Mouse (Mus musculus) limb, embryonic 10.5 days (tissue): ENCODE data around the gene Tln2. TPM values are rescaled to one million over a fixed set of nuclear protein-coding genes. Genes with fewer than 3 reads are reported as not detected.

Experiments used
- DNase-seq: peaks from one replicate; pipeline ENCODE4 v3.0.0-alpha.2; 2017; ENCODE audit warnings: low spot score
- H3K27ac ChIP-seq: fragments of 300-500 bp; sonication (generic); 2 replicates; pipeline ENCODE4 v1.5.1; 2016; ENCODE audit warnings: mild to moderate bottlenecking
- H3K27me3 ChIP-seq: fragments of 300-500 bp; sonication (generic); 2 replicates; pipeline ENCODE4 v1.6.1; 2016; ENCODE audit warnings: low read depth, mild to moderate bottlenecking; ENCODE audit not compliant: poor library complexity, severe bottlenecking
- H3K36me3 ChIP-seq: fragments of 300-500 bp; sonication (generic); 2 replicates; pipeline ENCODE4 v1.6.1; 2016; ENCODE audit warnings: mild to moderate bottlenecking, moderate library complexity
- H3K4me1 ChIP-seq: fragments of 300-500 bp; sonication (generic); 2 replicates; pipeline ENCODE4 v1.6.1; 2016
- H3K4me3 ChIP-seq: fragments of 300-500 bp; sonication (generic); 2 replicates; pipeline ENCODE4 v1.5.1; 2016; ENCODE audit warnings: mild to moderate bottlenecking, moderate library complexity
- H3K9me3 ChIP-seq: fragments of 300-500 bp; sonication (generic); replicated peaks from 2 replicates; pipeline ENCODE4 v1.6.1; 2016; ENCODE audit warnings: mild to moderate bottlenecking
- WGBS: fragments of 180-500 bp; shearing (Covaris S2); methylation state at CpG from one replicate; pipeline ENCODE4 v1.1.7; 2016; 5-methylcytosine and 5-hydroxymethylcytosine counted together
- polyA plus RNA-seq: library from polyadenylated mRNA; unstranded; fragments of >200 nt; fragmentation: Nextera tagmentation; extraction: Ambion mirVana; gene quantifications from 2 replicates; pipeline ENCODE4 v1.2.1, GENCODE M21; 2016

Tln2 gene
- polyA plus RNA-seq, 1 experiment from 2014 or later: 40.2 TPM

DNA sequence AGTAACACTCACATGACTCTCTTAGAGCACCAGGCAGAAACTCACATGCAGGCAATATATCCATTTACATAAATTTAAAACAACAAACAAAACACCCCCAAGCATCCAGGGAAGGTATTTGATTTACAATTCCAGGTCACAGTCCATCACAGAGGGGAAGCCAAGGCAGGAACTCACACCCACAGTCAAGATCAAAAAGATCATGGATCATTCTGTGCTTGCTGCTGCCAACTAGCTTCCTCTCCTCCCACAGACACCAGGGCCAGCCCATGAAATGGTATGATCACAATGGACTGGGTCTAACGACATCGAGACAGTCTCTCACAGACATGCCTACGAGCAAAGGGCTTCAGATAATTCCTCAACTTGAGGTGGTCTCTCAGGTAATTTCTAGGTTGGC lies 70.1 kb downstream of the Tln2 start:
- Histone ChIP-seq H3K36me3 (no peaks in the 10 kb centered on the region), H3K4me1 (peaks cover 16% of the 10 kb centered on the region), H3K27ac (no peak overlapping the region), H3K27me3 (peaks cover 13% of the 10 kb centered on the region; the same call in 1 of the 2 replicates), H3K9me3 (no peaks in the 10 kb centered on the region), H3K4me3 (no peak overlapping the region)
- DNase-seq: no peak
- 70% methylated on average over 3 of the region's 3 CpGs for WGBS

- H3K4me1 ChIP-seq: peaks cover 31% of the 10 kb centered on the region
- H3K27me3 ChIP-seq: peaks cover 22% of the 10 kb centered on the region; the same call in 1 of the 2 replicates
- H3K36me3 ChIP-seq: no peaks in the 10 kb centered on the region
- H3K4me3 ChIP-seq: no peak overlapping the region
- no peak for DNase-seq
- no peaks in the 10 kb centered on the region for H3K9me3 ChIP-seq
- no peak overlapping the region for H3K27ac ChIP-seq
- 72% methylated on average over 5 of the region's 5 CpGs for WGBS
These were observed 72.9 kb downstream of the Tln2 start for GRCm38 (mm10) chr9:67486621-67487020.

DNA sequence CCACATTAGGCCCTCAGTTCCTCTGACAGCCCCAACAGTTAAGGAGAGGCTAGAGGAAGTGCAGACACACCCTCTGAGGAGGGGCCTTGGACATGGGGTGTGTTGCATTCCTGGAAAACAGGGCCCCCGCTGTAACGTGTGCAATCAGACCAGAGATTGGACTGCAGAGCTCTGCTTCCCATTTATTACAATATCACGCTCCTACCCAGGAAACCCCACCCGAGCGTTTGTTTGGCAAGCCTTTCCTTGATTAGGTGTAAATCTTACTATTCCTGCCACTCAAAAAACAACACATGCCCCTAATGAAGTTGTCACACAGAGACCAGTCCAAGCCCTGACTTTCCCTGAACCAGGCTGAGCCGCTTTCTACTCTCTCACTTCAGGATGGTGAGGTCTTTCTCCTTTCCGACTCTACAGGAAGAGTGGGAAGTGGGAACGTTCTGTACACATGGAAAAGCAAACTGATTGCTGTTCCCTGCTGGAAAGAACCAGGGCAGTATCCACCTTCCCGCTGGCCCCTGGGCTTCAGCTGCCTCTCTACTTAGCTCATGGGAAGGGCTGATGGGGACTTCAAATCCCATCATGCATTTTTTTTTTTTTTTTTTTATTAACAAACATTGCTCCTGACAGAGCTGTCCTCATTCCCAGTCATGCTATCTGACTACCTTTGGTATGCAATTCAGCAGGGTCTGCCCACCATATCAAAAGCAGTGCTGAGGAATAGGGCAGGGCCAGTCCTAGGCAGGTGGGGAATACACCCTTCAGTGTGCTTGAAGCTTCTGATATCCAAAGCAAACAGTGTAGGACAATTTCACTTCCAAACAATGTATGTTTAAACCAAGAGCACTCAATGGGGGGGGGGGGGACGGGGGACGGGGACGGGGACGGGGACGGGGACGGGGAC lies 74.1 kb downstream of the Tln2 start:
- H3K36me3 ChIP-seq: no peaks in the 10 kb centered on the region
- no peak for DNase-seq
- H3K4me3 ChIP-seq: no peak overlapping the region
- 70% methylated on average over 15 of the region's 15 CpGs for WGBS
- H3K27ac ChIP-seq: no peak overlapping the region
- H3K27me3 ChIP-seq: peaks cover 22% of the 10 kb centered on the region; the same call in 1 of the 2 replicates
- H3K9me3 ChIP-seq: no peaks in the 10 kb centered on the region
- H3K4me1 ChIP-seq: peaks cover 36% of the 10 kb centered on the region

DNA sequence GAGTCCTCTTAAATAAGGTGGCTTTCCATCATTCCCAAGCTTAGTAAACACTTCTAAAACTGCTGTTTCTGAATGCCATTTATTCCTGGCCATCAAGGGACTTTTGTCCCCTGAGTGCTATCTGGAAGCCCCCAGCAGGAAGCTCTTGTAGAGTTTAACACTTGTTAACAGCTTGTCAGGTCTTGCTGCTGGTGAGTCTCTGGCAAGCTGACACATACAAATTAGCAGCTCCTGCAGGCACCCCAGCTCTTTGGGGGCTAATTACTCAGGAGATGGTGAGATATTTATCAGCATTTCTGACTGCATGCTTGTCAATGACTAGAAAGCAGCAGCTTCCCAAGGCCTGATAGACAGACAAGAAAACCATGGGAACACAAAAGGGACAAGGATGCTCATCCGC lies 77.2 kb downstream of the Tln2 start:
- no peak for DNase-seq
- H3K27me3 ChIP-seq: peaks cover 28% of the 10 kb centered on the region
- H3K4me1 ChIP-seq: peaks cover 33% of the 10 kb centered on the region
- no peaks in the 10 kb centered on the region for H3K9me3 ChIP-seq
- no peak overlapping the region for H3K4me3 ChIP-seq
- WGBS: 41% methylated on average over 1 of the region's 1 CpGs
- H3K27ac ChIP-seq: no peak overlapping the region
- no peaks in the 10 kb centered on the region for H3K36me3 ChIP-seq

DNA sequence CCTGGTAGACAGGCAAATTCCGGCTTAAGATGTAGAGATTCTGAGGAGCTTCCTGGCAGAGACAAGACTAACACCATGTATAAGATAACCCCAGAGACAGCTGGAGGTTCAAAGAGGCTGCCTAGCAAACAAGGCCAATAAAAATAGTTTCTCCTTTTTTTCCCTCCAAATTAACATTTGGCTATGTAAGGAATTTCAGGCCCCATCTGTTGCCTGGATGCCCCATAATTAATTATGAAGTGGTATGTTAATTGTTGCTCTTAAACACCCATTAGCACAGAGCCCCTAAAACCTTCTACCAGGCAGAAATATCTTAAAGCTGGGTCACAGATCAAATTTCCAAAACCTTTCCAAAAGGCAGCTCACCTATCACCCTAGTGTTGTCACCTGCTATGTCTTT lies 77.7 kb downstream of the Tln2 start:
- Histone ChIP-seq H3K9me3 (no peaks in the 10 kb centered on the region), H3K4me3 (no peak overlapping the region), H3K27ac (no peak overlapping the region), H3K36me3 (no peaks in the 10 kb centered on the region), H3K4me1 (peaks cover 33% of the 10 kb centered on the region), H3K27me3 (peaks cover 28% of the 10 kb centered on the region)
- 20% methylated on average over 1 of the region's 1 CpGs for WGBS
- DNase-seq: no peak

DNA sequence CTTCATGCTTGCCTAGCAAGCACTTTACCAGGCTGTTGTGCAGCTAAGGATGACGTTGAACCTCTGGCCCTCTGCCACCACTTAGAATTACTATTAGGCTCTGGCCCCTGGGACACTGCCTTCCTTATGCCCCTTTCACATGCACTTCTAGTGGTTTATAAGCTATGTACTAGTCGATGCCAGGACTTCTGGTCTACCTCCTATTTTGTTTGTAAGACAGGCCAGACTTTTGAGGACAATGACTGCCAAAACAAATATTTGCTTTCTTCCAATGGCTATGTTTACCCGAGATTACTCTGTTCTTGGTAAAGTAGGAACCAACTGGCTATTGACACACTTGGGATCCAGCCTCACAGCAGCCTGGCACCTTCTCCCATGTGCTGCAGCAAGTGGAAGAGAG lies 82.1 kb downstream of the Tln2 start:
- Histone ChIP-seq H3K4me3 (no peak overlapping the region), H3K27ac (no peak overlapping the region), H3K4me1 (peaks cover 13% of the 10 kb centered on the region), H3K36me3 (no peaks in the 10 kb centered on the region), H3K27me3 (peaks cover 6% of the 10 kb centered on the region; the same call in 1 of the 2 replicates), H3K9me3 (no peaks in the 10 kb centered on the region)
- DNase-seq: no peak
- 92% methylated on average over 3 of the region's 3 CpGs for WGBS

- H3K4me1 ChIP-seq: peaks cover under 1% of the 10 kb centered on the region; the same call in 1 of the 2 replicates
- H3K4me3 ChIP-seq: no peak overlapping the region
- 95% methylated on average over 5 of the region's 5 CpGs for WGBS
- no peak for DNase-seq
- H3K9me3 ChIP-seq: no peaks in the 10 kb centered on the region
- H3K27me3 ChIP-seq: peaks cover 6% of the 10 kb centered on the region; the same call in 1 of the 2 replicates
- no peaks in the 10 kb centered on the region for H3K36me3 ChIP-seq
- no peak overlapping the region for H3K27ac ChIP-seq
These were observed 83.3 kb downstream of the Tln2 start for GRCm38 (mm10) chr9:67476184-67476583.

GRCm38 (mm10) chr9:67463440-67464122 lies 95.9 kb downstream of the Tln2 start:
- Histone ChIP-seq H3K9me3 (no peaks in the 10 kb centered on the region), H3K4me3 (no peak overlapping the region), H3K27ac (no peak overlapping the region), H3K36me3 (no peaks in the 10 kb centered on the region), H3K27me3 (no peaks in the 10 kb centered on the region), H3K4me1 (peaks cover 16% of the 10 kb centered on the region)
- DNase-seq: no peak
- 36% methylated on average over 11 of the region's 11 CpGs for WGBS

- 67% methylated on average over 1 of the region's 2 CpGs for WGBS
- Histone ChIP-seq H3K27ac (no peak overlapping the region), H3K36me3 (no peaks in the 10 kb centered on the region), H3K4me3 (no peak overlapping the region), H3K27me3 (no peaks in the 10 kb centered on the region), H3K4me1 (peaks cover 15% of the 10 kb centered on the region), H3K9me3 (no peaks in the 10 kb centered on the region)
- no peak for DNase-seq
These were observed 118.0 kb downstream of the Tln2 start for GRCm38 (mm10) chr9:67441484-67441883.

DNA sequence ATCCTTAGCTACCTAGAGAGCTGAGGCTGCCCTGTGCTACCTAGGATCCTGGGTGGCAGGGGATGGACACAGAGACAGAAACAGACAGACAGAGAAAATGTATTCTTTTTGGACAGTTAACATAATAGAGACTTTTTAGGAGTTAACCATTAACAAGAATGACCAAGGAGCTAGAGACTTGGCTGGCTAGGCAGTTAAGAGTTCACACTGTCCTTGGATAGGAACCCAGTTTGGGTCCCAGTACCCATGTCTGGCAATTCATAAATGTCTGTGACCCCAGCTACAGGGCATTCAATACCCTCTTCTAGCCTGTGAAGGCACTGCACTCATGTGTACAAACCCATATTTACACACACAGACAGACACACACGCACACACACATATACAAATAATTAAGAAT lies 122.0 kb downstream of the Tln2 start:
- WGBS: 93% methylated on average over 1 of the region's 1 CpGs
- no peak overlapping the region for H3K4me3 ChIP-seq
- H3K36me3 ChIP-seq: no peaks in the 10 kb centered on the region
- peaks cover 35% of the 10 kb centered on the region for H3K4me1 ChIP-seq
- H3K27ac ChIP-seq: no peak overlapping the region
- no peaks in the 10 kb centered on the region for H3K9me3 ChIP-seq
- no peaks in the 10 kb centered on the region for H3K27me3 ChIP-seq
- DNase-seq: no peak

DNA sequence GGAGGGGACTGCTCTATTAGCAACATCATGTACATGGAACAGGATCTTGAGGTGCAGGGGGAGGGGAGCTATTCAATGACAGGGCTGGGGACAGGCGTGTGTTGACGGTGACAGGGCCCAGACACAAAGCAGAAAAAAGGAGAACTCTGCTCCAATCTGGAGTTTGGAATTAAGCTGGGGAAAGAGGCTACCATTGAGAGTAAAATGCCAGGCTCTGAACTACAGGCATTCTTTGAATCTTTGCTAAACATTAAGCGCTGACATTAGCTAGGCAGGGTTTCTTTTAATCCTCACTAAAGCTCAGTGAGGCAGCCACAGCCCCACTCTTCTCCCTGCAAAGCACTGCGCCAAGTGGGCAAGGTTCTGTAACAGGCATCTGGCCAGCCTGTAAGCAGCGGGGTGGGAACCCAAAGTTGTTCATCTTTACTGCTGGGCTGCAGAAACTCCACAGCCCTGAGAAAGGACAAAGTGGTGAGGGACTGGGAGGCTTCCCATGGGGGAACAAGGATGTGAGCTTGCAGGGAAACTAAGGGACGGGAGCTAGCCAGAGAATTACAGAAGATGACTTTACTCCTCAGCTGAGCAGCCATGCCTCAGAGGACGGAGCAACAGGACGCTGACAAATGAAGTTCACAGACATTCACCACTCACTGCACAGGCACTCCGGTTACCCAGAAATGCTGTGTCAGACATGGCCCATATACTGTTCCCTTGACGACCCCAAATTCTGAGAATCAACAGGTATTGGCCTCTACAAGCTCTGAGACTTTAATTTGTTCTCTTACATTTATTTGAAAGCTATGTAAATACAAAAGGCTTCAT lies 124.0 kb downstream of the Tln2 start:
- 59% methylated on average over 10 of the region's 10 CpGs for WGBS
- Histone ChIP-seq H3K27me3 (no peaks in the 10 kb centered on the region), H3K27ac (peak overlapping the region; percentile 62; the same call in 1 of the 2 replicates), H3K9me3 (no peaks in the 10 kb centered on the region), H3K4me1 (peaks cover 34% of the 10 kb centered on the region), H3K36me3 (no peaks in the 10 kb centered on the region), H3K4me3 (no peak overlapping the region)
- DNase-seq: no peak

DNA sequence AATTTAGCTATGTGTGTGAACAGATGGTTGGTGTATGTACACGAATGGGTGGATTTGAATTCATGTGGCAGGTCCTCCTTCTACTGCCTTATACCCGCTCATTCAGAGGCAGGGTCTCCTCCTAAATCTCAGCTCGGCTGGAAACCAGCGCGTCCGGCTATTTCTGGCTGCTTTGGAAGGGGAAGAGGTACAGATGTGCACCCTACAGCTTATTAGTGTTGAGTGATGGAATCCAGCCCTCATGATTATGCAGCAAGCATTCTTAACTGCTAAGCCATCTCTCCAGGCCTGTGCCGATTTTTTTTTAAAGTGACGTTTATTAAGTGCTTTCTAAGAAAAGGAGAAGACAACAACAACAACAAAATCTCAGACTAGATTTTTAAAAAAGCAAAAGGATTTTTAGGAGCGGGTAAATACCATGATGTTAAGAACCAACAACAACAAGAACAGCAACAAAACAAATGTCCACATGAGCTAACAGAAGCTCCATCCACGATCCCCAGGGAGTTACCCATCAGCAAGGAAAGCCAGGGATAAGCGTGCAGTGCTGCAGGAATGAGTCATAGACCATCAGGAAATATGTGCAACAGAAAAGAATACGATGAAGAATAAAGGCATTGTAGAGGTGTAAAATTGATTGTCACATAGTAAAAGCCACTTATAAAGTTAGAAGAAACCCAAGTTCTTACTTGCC lies 130.2 kb downstream of the Tln2 start:
- H3K4me1 ChIP-seq: peaks cover 14% of the 10 kb centered on the region
- 73% methylated on average over 12 of the region's 12 CpGs for WGBS
- DNase-seq: no peak

More for the DNA sequence above, 130.2 kb downstream of the Tln2 start:
- Histone ChIP-seq H3K4me3 (no peak overlapping the region), H3K36me3 (no peaks in the 10 kb centered on the region), H3K27me3 (no peaks in the 10 kb centered on the region), H3K27ac (no peak overlapping the region), H3K9me3 (no peaks in the 10 kb centered on the region)
